Mouse (Mus musculus) embryonic facial prominence, embryonic 11.5 days (tissue): ENCODE measurements around the gene Gnptg. TPM values are rescaled to one million over a fixed set of nuclear protein-coding genes. Genes with fewer than 3 reads are reported as not detected.
"Not testable (repeated sequence)": the region's sequence is repeated elsewhere in the genome, so short reads cannot be mapped to it uniquely, and the experiment has no call there.

Experiments
- ATAC-seq: fragments of 200-750 bp; cut with Nextera tagmentation; replicated peaks from 2 replicates; pipeline ENCODE4 v1.8.0; 2017; ENCODE audit warnings: low read depth; ENCODE audit not compliant: insufficient number of reproducible peaks, low FRiP score, low TSS enrichment
- DNase-seq: peaks from one replicate; pipeline ENCODE4 v3.0.0-alpha.2; 2015; ENCODE audit warnings: low spot score
- H3K27ac ChIP-seq: fragments of 300-500 bp; sonication (generic); replicated peaks from 2 replicates; pipeline ENCODE4 v1.5.1; 2014; ENCODE audit warnings: mild to moderate bottlenecking, low read depth, low read length, control low read depth
- H3K27me3 ChIP-seq: fragments of 300-500 bp; sonication (generic); 2 replicates; pipeline ENCODE4 v1.6.1; 2014; ENCODE audit warnings: mild to moderate bottlenecking, low read length, moderate library complexity, mixed read lengths; ENCODE audit not compliant: control insufficient read depth, insufficient read depth
- H3K36me3 ChIP-seq: fragments of 300-500 bp; sonication (generic); replicated peaks from 2 replicates; pipeline ENCODE4 v1.6.1; 2014; ENCODE audit warnings: low read depth, mild to moderate bottlenecking, low read length, moderate library complexity, mixed read lengths; ENCODE audit not compliant: control insufficient read depth, insufficient read depth
- H3K4me1 ChIP-seq: fragments of 300-500 bp; sonication (generic); 2 replicates; pipeline ENCODE4 v1.6.1; 2014; ENCODE audit warnings: low read length, mixed read lengths; ENCODE audit not compliant: control insufficient read depth, insufficient read depth
- H3K4me2 ChIP-seq: fragments of 300-500 bp; sonication (generic); 2 replicates; pipeline ENCODE4 v1.6.1; 2014; ENCODE audit warnings: low read depth, mild to moderate bottlenecking, control low read depth, low read length, moderate library complexity
- H3K4me3 ChIP-seq: fragments of 300-500 bp; sonication (generic); 2 replicates; pipeline ENCODE4 v1.5.1; 2014; ENCODE audit warnings: low read depth, low read length, control low read depth
- H3K9ac ChIP-seq: fragments of 300-500 bp; sonication (generic); replicated peaks from 2 replicates; pipeline ENCODE4 v1.6.1; 2014; ENCODE audit warnings: mild to moderate bottlenecking, control low read depth, low read length
- H3K9me3 ChIP-seq: fragments of 300-500 bp; sonication (generic); replicated peaks from 2 replicates; pipeline ENCODE4 v1.6.1; 2016; ENCODE audit warnings: mild to moderate bottlenecking, low read length, inconsistent platforms, mixed read lengths; ENCODE audit not compliant: control insufficient read depth
- WGBS: fragments of 180-500 bp; shearing (Covaris S2); extraction: QIAGEN DNeasy Blood & Tissue Kit; methylation state at CpG from one replicate; pipeline ENCODE4 v1.1.7; 2014; 5-methylcytosine and 5-hydroxymethylcytosine counted together
- polyA plus RNA-seq: library from polyadenylated mRNA; unstranded; fragments of >200 nt; fragmentation: Nextera tagmentation; extraction: Ambion mirVana; gene quantifications from 2 replicates; pipeline ENCODE4 v1.2.1, GENCODE M21; 2014

The Gnptg gene
- polyA plus RNA-seq, 1 experiment from 2014 or later, result 32.6 TPM

DNA sequence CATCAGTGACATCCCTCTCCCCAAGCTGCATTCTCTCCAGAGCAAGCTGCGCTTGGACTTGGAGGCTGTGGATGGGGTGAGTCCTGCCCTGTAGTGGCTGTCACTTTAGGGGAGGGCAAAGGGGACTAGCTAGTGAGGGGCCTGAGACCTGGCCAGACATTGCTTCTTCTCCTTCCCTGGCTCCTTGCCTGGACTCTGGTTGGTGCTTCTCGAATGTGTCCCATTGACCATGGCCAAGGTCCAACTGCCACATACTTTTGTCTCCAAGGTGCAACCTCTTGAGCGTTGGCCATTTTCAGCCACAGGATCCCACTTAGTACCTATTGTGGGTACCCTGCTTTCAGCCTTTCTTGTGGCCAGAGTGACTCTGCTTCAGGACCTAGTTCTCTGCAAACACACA, 9.2 kb downstream of the Gnptg start:
- no peaks in the 10 kb centered on the region for H3K27me3 ChIP-seq
- H3K9me3 ChIP-seq, result no peaks in the 10 kb centered on the region
- H3K27ac ChIP-seq, result no peak overlapping the region
- WGBS, result 92% methylated on average over 3 of the region's 3 CpGs
- H3K4me3 ChIP-seq, result no peak overlapping the region
- ATAC-seq (no peak), DNase-seq (no peak)
- no peaks in the 10 kb centered on the region for H3K4me1 ChIP-seq
- H3K9ac ChIP-seq, result no peak overlapping the region
- H3K4me2 ChIP-seq, result no peak overlapping the region
- H3K36me3 ChIP-seq, result peaks cover 3% of the 10 kb centered on the region

DNA sequence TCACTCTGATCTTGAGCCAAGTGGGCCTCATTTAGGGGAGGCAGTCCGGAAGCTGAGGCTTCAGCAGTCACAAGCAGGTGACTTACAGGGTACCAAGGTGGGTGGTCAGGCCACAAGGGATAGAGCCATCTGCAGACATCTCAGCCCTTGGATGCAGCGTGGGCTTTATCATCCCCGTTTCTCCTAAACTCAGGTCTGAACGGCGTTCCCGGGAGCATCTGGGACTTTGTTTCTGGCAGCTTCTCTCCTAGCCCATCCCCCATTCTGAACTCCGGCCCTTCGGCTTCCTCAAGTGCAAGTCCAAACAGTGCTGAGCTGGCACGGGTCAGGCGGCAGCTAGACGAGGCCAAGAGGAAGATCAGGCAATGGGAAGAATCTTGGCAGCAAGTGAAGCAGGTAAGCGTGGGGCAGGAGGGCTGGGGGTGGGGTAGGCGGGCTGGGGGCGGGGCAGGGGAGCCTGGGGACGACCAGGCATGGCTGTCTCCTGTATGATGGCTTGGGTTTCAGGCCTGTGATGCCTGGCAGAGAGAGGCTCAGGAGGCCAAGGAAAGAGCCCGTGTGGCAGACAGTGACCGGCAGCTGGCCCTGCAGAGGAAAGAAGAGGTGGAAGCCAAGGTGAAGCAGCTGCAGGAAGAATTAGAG, 9.8 kb downstream of the Gnptg start:
- not testable (repeated sequence) for H3K4me1 ChIP-seq, H3K27me3 ChIP-seq, H3K27ac ChIP-seq, H3K4me2 ChIP-seq, DNase-seq, H3K9ac ChIP-seq, H3K36me3 ChIP-seq, ATAC-seq, H3K4me3 ChIP-seq, H3K9me3 ChIP-seq
- WGBS, result 88% methylated on average over 11 of the region's 17 CpGs

GRCm38 (mm10) chr17:25227991-25228390, 11.9 kb downstream of the Gnptg start:
- Histone ChIP-seq H3K27ac (no peak overlapping the region), H3K36me3 (no peaks in the 10 kb centered on the region), H3K4me1 (no peaks in the 10 kb centered on the region), H3K4me3 (no peak overlapping the region), H3K27me3 (no peaks in the 10 kb centered on the region), H3K9me3 (no peaks in the 10 kb centered on the region), H3K4me2 (no peak overlapping the region), H3K9ac (no peak overlapping the region)
- DNase-seq, result no peak
- WGBS, result 94% methylated on average over 5 of the region's 5 CpGs
- no peak for ATAC-seq

GRCm38 (mm10) chr17:25225659-25226058, 14.3 kb downstream of the Gnptg start:
- Histone ChIP-seq H3K9me3 (no peaks in the 10 kb centered on the region), H3K4me3 (no peak overlapping the region), H3K27ac (no peak overlapping the region), H3K36me3 (no peaks in the 10 kb centered on the region), H3K27me3 (no peaks in the 10 kb centered on the region), H3K4me2 (no peak overlapping the region), H3K9ac (no peak overlapping the region), H3K4me1 (no peaks in the 10 kb centered on the region)
- DNase-seq (no peak), ATAC-seq (no peak)
- 89% methylated on average over 4 of the region's 4 CpGs for WGBS

DNA sequence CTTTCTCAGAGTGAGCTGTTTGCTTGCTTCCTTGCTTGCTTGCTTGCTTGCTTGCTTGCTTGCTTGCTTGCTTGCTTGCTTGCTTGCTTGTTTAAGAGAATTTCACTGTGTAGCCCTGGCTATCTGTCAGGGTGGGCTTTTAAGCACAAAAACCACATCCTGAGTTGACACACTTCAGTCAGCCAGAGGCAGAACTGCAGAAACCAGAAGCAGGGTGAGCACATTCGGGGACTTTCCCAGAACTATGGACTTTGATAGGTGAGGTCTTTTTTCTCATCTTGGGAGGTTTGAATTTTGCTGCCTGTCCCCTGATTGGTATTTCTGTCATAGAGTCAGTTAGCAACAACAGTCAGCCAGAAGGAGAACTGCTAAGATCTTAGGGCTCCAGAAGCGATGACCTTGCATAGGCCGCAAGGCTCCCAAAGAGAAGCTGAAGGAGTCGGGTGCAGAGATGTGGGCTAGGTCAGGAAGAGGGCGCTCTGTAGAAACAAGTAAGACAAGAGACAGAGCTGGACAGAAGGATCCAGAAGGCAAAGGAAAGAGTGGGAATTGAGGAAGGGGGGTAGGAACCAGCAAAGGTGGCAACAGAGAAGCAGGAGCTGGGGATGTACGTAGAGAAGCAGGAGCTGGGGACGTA, 15.2 kb downstream of the Gnptg start:
- WGBS, result 88% methylated on average over 7 of the region's 7 CpGs
- Histone ChIP-seq H3K27me3 (no peaks in the 10 kb centered on the region), H3K4me2 (no peak overlapping the region), H3K9me3 (no peaks in the 10 kb centered on the region), H3K4me3 (no peak overlapping the region), H3K27ac (no peak overlapping the region), H3K9ac (no peak overlapping the region), H3K4me1 (no peaks in the 10 kb centered on the region), H3K36me3 (no peaks in the 10 kb centered on the region)
- ATAC-seq (no peak), DNase-seq (no peak)

DNA sequence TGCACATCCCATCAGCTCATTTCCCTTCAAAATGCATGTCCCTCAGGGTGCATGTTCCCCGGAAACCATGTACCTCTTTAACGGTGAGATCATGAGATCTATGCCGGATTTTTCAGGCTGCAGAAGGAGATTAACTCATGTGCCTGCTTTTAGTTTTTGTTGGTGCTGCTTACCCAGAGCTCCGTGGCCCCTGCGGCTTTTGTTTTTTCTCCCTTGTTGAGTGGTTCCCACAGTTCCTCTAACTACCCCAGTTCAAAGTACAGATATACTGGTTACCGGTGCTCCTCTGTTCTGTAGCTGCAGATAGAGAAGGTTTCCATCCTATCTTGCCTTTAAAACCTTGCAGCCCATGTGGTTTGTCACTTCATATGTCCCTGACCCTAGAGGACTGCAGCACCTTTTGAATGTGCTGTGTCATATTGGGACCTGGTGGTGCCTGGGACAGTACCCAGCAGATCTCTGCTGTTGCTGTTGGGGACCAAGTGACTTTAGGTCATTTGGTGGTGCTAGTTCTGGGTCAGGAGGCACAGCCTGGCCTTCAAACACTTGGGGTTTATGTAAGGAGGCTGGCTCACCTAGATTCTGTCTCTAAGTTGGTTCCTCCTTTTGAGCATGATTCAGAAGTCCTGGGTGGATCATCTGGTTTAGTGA, 16.8 kb downstream of the Gnptg start:
- 41% methylated on average over 6 of the region's 6 CpGs for WGBS
- DNase-seq (no peak), ATAC-seq (no peak)
- H3K27ac ChIP-seq, result no peak overlapping the region; the same call in 1 of the 2 replicates
- H3K27me3 ChIP-seq, result no peaks in the 10 kb centered on the region
- H3K36me3 ChIP-seq, result no peaks in the 10 kb centered on the region
- no peaks in the 10 kb centered on the region for H3K4me1 ChIP-seq
- no peak overlapping the region for H3K9ac ChIP-seq
- no peaks in the 10 kb centered on the region for H3K9me3 ChIP-seq
- peak overlapping the region; percentile 8; the same call in 1 of the 2 replicates for H3K4me3 ChIP-seq
- H3K4me2 ChIP-seq, result no peak overlapping the region; the same call in 1 of the 2 replicates

- WGBS, result 12% methylated on average over 13 of the region's 28 CpGs
Measured at GRCm38 (mm10) chr17:25222504-25222940, 17.4 kb downstream of the Gnptg start.

More at GRCm38 (mm10) chr17:25222504-25222940, 17.4 kb downstream of the Gnptg start:
- not testable (repeated sequence) for H3K27ac ChIP-seq, H3K4me1 ChIP-seq, DNase-seq, H3K9me3 ChIP-seq, H3K36me3 ChIP-seq, H3K9ac ChIP-seq, H3K27me3 ChIP-seq
- H3K4me2 ChIP-seq, result peak overlapping the region; percentile 38
- ATAC-seq, result peak; percentile 70; the same call in 1 of the 2 replicates
- H3K4me3 ChIP-seq, result peak overlapping the region; percentile 8; the same call in 1 of the 2 replicates
